Mouse (Mus musculus) forebrain, embryonic 14.5 days (tissue): ENCODE data around the gene Nosip. TPM values are rescaled to one million over a fixed set of nuclear protein-coding genes. Genes with fewer than 3 reads are reported as not detected.
"Not testable (repeated sequence)": the region's sequence is repeated elsewhere in the genome, so short reads cannot be mapped to it uniquely, and the experiment has no call there.

ENCODE experiments used
- ATAC-seq: fragments of 200-750 bp; cut with Nextera tagmentation; 2 replicates; pipeline ENCODE4 v1.8.0; 2017; ENCODE audit warnings: mild to moderate bottlenecking, moderate library complexity
- DNase-seq: peaks from one replicate; pipeline ENCODE4 v3.0.0-alpha.2; 2015; ENCODE audit warnings: low spot score
- H3K27ac ChIP-seq: fragments of 300-500 bp; sonication (generic); 2 replicates; pipeline ENCODE4 v1.5.1; 2014; ENCODE audit warnings: low read depth, mild to moderate bottlenecking, control low read depth, low read length, moderate library complexity
- H3K27me3 ChIP-seq: fragments of 300-500 bp; sonication (generic); replicated peaks from 2 replicates; pipeline ENCODE4 v1.6.1; 2014; ENCODE audit warnings: low read length, control low read depth, mixed read lengths; ENCODE audit not compliant: control insufficient read depth, insufficient read depth
- H3K36me3 ChIP-seq: fragments of 300-500 bp; sonication (generic); 2 replicates; pipeline ENCODE4 v1.6.1; 2014; ENCODE audit warnings: low read length, control low read depth; ENCODE audit not compliant: control insufficient read depth, insufficient read depth
- H3K4me1 ChIP-seq: fragments of 300-500 bp; sonication (generic); 2 replicates; pipeline ENCODE4 v1.6.1; 2014; ENCODE audit warnings: antibody characterized with exemption, low read length, control low read depth; ENCODE audit not compliant: control insufficient read depth, insufficient read depth
- H3K4me2 ChIP-seq: fragments of 300-500 bp; sonication (generic); 2 replicates; pipeline ENCODE4 v1.6.1; 2014; ENCODE audit warnings: mild to moderate bottlenecking, control low read depth, low read length
- H3K4me3 ChIP-seq: fragments of 300-500 bp; sonication (generic); 2 replicates; pipeline ENCODE4 v1.5.1; 2014; ENCODE audit warnings: low read depth, low read length, control low read depth
- H3K9ac ChIP-seq: fragments of 300-500 bp; sonication (generic); 2 replicates; pipeline ENCODE4 v1.6.1; 2014; ENCODE audit warnings: mild to moderate bottlenecking, low read length, control low read depth, moderate library complexity
- H3K9me3 ChIP-seq: fragments of 300-500 bp; sonication (generic); replicated peaks from 2 replicates; pipeline ENCODE4 v1.6.1; 2016; ENCODE audit warnings: low read length, control low read depth, mixed read lengths; ENCODE audit not compliant: control insufficient read depth
- WGBS: fragments of 180-500 bp; shearing (Covaris S2); extraction: QIAGEN DNeasy Blood & Tissue Kit; methylation state at CpG from one replicate; pipeline ENCODE4 v1.1.7; 2014; 5-methylcytosine and 5-hydroxymethylcytosine counted together
- polyA plus RNA-seq: library from polyadenylated mRNA; unstranded; fragments of >200 nt; fragmentation: Nextera tagmentation; extraction: Ambion mirVana; gene quantifications from 2 replicates; pipeline ENCODE4 v1.2.1, GENCODE M21; 2014

The Nosip gene
- polyA plus RNA-seq, 1 experiment from 2014 or later = 71.8 TPM

DNA sequence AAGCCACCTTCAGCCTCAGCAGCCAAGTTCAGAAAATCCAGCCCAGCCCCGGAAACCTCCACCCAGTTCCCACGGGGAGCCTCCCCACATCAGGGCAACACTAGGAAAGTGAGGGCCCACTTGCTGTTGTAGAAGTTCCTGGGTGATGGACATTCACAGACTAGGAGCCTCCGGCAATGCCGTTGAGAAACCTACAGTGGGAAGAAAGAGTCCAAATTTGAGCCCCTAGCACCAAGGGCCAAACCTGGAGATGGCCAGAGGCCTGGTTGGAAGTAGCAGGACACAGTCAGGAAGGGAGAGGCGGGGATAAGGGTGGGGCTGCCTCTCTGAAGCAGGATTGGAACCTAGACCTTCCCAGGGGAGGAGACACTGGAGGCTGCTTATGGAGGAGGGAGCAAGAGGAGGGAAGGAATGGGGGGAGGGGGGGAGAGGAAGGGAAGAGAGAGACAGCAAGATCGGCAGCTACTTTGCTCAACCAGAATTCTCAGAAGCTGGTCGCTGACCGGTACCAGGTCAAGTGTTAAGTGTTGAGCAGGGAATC lies 43.1 kb upstream of the Nosip start:
- H3K4me3 ChIP-seq = no peak overlapping the region
- 0 out of 2 replicates have a peak overlapping the region, but pooled peaks have one; percentile 12 for H3K4me2 ChIP-seq
- no peak for DNase-seq
- H3K36me3 ChIP-seq = 0 out of 2 replicates have a peak, but pooled peaks cover under 1% of the 10 kb centered on the region
- no peak overlapping the region for H3K9ac ChIP-seq
- no peak overlapping the region for H3K27ac ChIP-seq
- 45% methylated on average over 8 of the region's 8 CpGs for WGBS
- no peaks in the 10 kb centered on the region for H3K27me3 ChIP-seq
- ATAC-seq = no peak
- no peaks in the 10 kb centered on the region for H3K9me3 ChIP-seq
- peaks cover 14% of the 10 kb centered on the region for H3K4me1 ChIP-seq

- DNase-seq (no peak), ATAC-seq (no peak)
- 76% methylated on average over 9 of the region's 9 CpGs for WGBS
- no peak overlapping the region for H3K27ac ChIP-seq
- H3K36me3 ChIP-seq = no peaks in the 10 kb centered on the region
- peaks cover 6% of the 10 kb centered on the region; the same call in 1 of the 2 replicates for H3K4me1 ChIP-seq
- no peak overlapping the region for H3K4me2 ChIP-seq
- H3K27me3 ChIP-seq = no peaks in the 10 kb centered on the region
- H3K9ac ChIP-seq = no peak overlapping the region
- no peak overlapping the region for H3K4me3 ChIP-seq
- no peaks in the 10 kb centered on the region for H3K9me3 ChIP-seq
Measured at GRCm38 (mm10) chr7:45020225-45020624, 42.0 kb upstream of the Nosip start.

- H3K4me3 ChIP-seq, H3K27me3 ChIP-seq, H3K9me3 ChIP-seq, ATAC-seq, H3K4me1 ChIP-seq, H3K27ac ChIP-seq, H3K9ac ChIP-seq, H3K4me2 ChIP-seq: not testable (repeated sequence)
- H3K36me3 ChIP-seq = peaks cover 24% of the 10 kb centered on the region
- WGBS = 86% methylated on average over 5 of the region's 5 CpGs
- DNase-seq = peak; percentile 38
Measured at GRCm38 (mm10) chr7:45023711-45024110, 38.5 kb upstream of the Nosip start.

- no peak overlapping the region for H3K9ac ChIP-seq
- no peak overlapping the region for H3K4me2 ChIP-seq
- no peaks in the 10 kb centered on the region for H3K4me1 ChIP-seq
- no peaks in the 10 kb centered on the region for H3K9me3 ChIP-seq
- H3K4me3 ChIP-seq = no peak overlapping the region
- H3K36me3 ChIP-seq = peaks cover 33% of the 10 kb centered on the region
- WGBS = 88% methylated on average over 15 of the region's 15 CpGs
- DNase-seq = no peak
- H3K27me3 ChIP-seq = no peaks in the 10 kb centered on the region
- H3K27ac ChIP-seq = no peak overlapping the region
- ATAC-seq = no peak
Measured at GRCm38 (mm10) chr7:45024281-45025248, 37.7 kb upstream of the Nosip start.

DNA sequence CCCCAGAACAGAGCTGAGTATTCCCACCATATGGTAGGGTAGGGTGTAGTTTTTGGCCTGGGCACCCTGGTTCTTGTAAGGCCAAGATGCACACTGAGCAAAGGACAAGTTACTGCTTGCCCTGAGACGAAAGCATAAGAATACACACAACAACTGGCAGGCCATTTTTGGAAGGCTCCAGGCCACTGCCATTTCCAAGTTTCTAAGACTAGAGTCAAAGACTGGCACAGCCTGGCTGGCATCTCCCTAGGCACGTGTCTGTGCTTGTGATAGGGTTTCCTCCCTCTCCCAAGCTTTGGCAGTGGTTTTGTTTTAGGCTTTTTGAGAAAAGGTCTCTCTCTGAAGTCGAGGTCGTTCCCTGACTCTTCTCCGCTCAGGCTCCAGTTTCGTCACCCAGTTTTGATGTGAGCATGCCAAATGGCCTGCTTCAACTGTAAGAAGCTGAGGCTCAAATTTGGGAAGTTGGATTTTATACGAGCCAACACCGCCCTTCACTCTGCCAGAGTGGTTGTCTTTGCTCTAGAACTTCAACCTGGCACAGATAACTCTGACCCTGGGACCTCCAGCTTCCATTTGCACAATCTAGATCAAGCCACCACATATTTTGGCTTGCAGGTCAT lies 36.5 kb upstream of the Nosip start:
- DNase-seq = no peak
- Histone ChIP-seq H3K27me3 (no peaks in the 10 kb centered on the region), H3K27ac (no peak overlapping the region), H3K4me3 (no peak overlapping the region), H3K36me3 (peaks cover 44% of the 10 kb centered on the region), H3K9me3 (no peaks in the 10 kb centered on the region), H3K4me2 (no peak overlapping the region), H3K4me1 (no peaks in the 10 kb centered on the region), H3K9ac (no peak overlapping the region)
- no peak for ATAC-seq
- WGBS = 82% methylated on average over 8 of the region's 8 CpGs

GRCm38 (mm10) chr7:45026256-45026655 lies 36.0 kb upstream of the Nosip start:
- Histone ChIP-seq H3K4me2 (no peak overlapping the region), H3K9ac (no peak overlapping the region), H3K4me3 (no peak overlapping the region), H3K27me3 (no peaks in the 10 kb centered on the region), H3K4me1 (no peaks in the 10 kb centered on the region), H3K9me3 (no peaks in the 10 kb centered on the region), H3K27ac (no peak overlapping the region), H3K36me3 (peaks cover 49% of the 10 kb centered on the region)
- ATAC-seq = no peak
- 56% methylated on average over 2 of the region's 2 CpGs for WGBS
- DNase-seq = no peak

DNA sequence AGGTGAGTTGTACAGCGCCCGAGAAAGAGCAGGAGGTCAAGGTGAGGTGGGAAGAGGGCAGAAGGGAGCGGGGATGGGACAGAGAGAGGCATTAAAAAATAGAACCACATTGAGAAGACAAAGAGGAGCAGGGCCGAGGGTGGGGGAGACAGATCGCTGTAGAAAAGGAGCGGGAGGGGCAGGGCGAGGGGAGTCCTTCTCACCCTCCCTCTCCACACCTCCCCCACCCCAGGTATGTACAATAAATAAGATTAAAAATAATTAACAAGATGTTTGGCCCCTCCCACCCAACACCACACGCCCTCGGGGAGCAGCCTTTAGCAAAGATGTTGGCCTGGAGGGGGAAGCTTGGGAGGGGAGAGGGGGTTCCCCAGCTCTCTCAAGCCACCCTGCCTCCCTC lies 34.5 kb upstream of the Nosip start:
- Histone ChIP-seq H3K27ac (no peak overlapping the region), H3K36me3 (peaks cover 65% of the 10 kb centered on the region), H3K4me3 (no peak overlapping the region), H3K4me2 (no peak overlapping the region), H3K4me1 (no peaks in the 10 kb centered on the region), H3K9ac (no peak overlapping the region), H3K9me3 (no peaks in the 10 kb centered on the region), H3K27me3 (no peaks in the 10 kb centered on the region)
- WGBS = 92% methylated on average over 9 of the region's 9 CpGs
- ATAC-seq (no peak), DNase-seq (no peak)

- Histone ChIP-seq H3K9me3 (no peaks in the 10 kb centered on the region), H3K27me3 (no peaks in the 10 kb centered on the region), H3K36me3 (peaks cover 70% of the 10 kb centered on the region), H3K4me3 (no peak overlapping the region), H3K9ac (no peak overlapping the region), H3K4me1 (no peaks in the 10 kb centered on the region), H3K4me2 (no peak overlapping the region), H3K27ac (no peak overlapping the region)
- WGBS = 94% methylated on average over 11 of the region's 11 CpGs
- DNase-seq (no peak), ATAC-seq (no peak)
Measured at GRCm38 (mm10) chr7:45028351-45028750, 33.9 kb upstream of the Nosip start.
